Mouse (Mus musculus): ENCODE results near the gene Ptprd. TPM values are rescaled to one million over a fixed set of nuclear protein-coding genes. Genes with fewer than 3 reads are reported as not detected.

Ptprd gene
- total and polyA plus RNA-seq, 3 experiments = not detected

GRCm38 (mm10) chr4:77675798-77676197, 536.0 kb downstream of the Ptprd start:
- no peaks in the 10 kb centered on the region for H3K79me2 ChIP-seq (ENCODE audit: control insufficient read depth, insufficient read depth, low read length, poor library complexity)
- no peak overlapping the region for H3K9ac ChIP-seq (ENCODE audit: control insufficient read depth, low read depth, low read length, poor library complexity, severe bottlenecking)
- no peaks in the 10 kb centered on the region for H3K27me3 ChIP-seq (ENCODE audit: control insufficient read depth in 1 of 2, insufficient read depth in 2 of 2, low read length in 2 of 2)
- no peaks in the 10 kb centered on the region for H3K36me3 ChIP-seq (ENCODE audit: control insufficient read depth in 1 of 2, insufficient read depth in 2 of 2, low read length in 2 of 2)
- DNase-seq (ENCODE audit: low read depth, low spot score) = no peak
- H3K27ac ChIP-seq (ENCODE audit: control insufficient read depth, low read depth, low read length) = no peak overlapping the region
- H3K4me1 ChIP-seq (ENCODE audit: control insufficient read depth in 1 of 2, insufficient read depth in 2 of 2, low read length in 2 of 2) = no peaks in the 10 kb centered on the region
- H3K9me3 ChIP-seq (replicated peaks; ENCODE audit: insufficient read depth, low read length) = no peaks in the 10 kb centered on the region
- H3K4me3 ChIP-seq (ENCODE audit: control insufficient read depth in 1 of 2, insufficient read depth in 1 of 2, low read depth in 2 of 2, low read length in 2 of 2) = no peak overlapping the region
- TF ChIP-seq POLR2AphosphoS2 (IDR thresholded peaks at IDR 0.05; ENCODE audit: low read length) (no peak), MEF2A (IDR thresholded peaks at IDR 0.05; ENCODE audit: extremely low read depth, insufficient replicate concordance, low read depth, low read length, poor library complexity, severe bottlenecking) (no peak), RCOR1 (IDR thresholded peaks at IDR 0.05; ENCODE audit: low read depth, low read length) (no peak), MAX (IDR thresholded peaks at IDR 0.05; ENCODE audit: low read length) (no peak), ZKSCAN1 (IDR thresholded peaks at IDR 0.05; ENCODE audit: low read depth, low read length) (no peak), MYB (IDR thresholded peaks at IDR 0.05; ENCODE audit: low read depth, low read length) (no peak), KAT2A (conservative IDR thresholded peaks at IDR 0.05; ENCODE audit: low read depth, low read length) (no peak), POLR2AphosphoS5 (IDR thresholded peaks at IDR 0.05; ENCODE audit: borderline replicate concordance, low read depth, low read length) (no peak), TAL1 (IDR thresholded peaks at IDR 0.05; ENCODE audit: low read length) (no peak), NRF1 (IDR thresholded peaks at IDR 0.05; ENCODE audit: insufficient read depth, low read depth, low read length, poor library complexity, severe bottlenecking) (no peak), JUND (IDR thresholded peaks at IDR 0.05; ENCODE audit: low read depth, low read length) (no peak), E2F4 (IDR thresholded peaks at IDR 0.05; ENCODE audit: borderline replicate concordance, low read depth, low read length) (no peak)

- no peak for DNase-seq (ENCODE audit: low read depth, low spot score)
These were observed 547.0 kb downstream of the Ptprd start for GRCm38 (mm10) chr4:77664761-77665160.

GRCm38 (mm10) chr4:77662309-77662708, 549.5 kb downstream of the Ptprd start:
- Histone ChIP-seq H3K4me1 (ENCODE audit: control insufficient read depth in 1 of 2, insufficient read depth in 2 of 2, low read length in 2 of 2) (no peaks in the 10 kb centered on the region), H3K9me3 (replicated peaks; ENCODE audit: insufficient read depth, low read length) (no peaks in the 10 kb centered on the region), H3K27me3 (ENCODE audit: control insufficient read depth in 1 of 2, insufficient read depth in 2 of 2, low read length in 2 of 2) (no peaks in the 10 kb centered on the region), H3K4me3 (ENCODE audit: control insufficient read depth in 1 of 2, insufficient read depth in 1 of 2, low read depth in 2 of 2, low read length in 2 of 2) (no peak overlapping the region), H3K36me3 (ENCODE audit: control insufficient read depth in 1 of 2, insufficient read depth in 2 of 2, low read length in 2 of 2) (no peaks in the 10 kb centered on the region), H3K9ac (ENCODE audit: control insufficient read depth, low read depth, low read length, poor library complexity, severe bottlenecking) (no peak overlapping the region), H3K79me2 (ENCODE audit: control insufficient read depth, insufficient read depth, low read length, poor library complexity) (no peaks in the 10 kb centered on the region), H3K27ac (ENCODE audit: control insufficient read depth, low read depth, low read length) (no peak overlapping the region)
- TF ChIP-seq GATA1 (IDR thresholded peaks at IDR 0.05; ENCODE audit: low read depth, low read length) (no peak), SIN3A (IDR thresholded peaks at IDR 0.05; ENCODE audit: low read length) (no peak), E2F4 (IDR thresholded peaks at IDR 0.05; ENCODE audit: borderline replicate concordance, low read depth, low read length) (no peak), USF1 (IDR thresholded peaks at IDR 0.05; ENCODE audit: low read depth, low read length) (no peak)
- no peak for DNase-seq (ENCODE audit: low read depth, low spot score)

More at GRCm38 (mm10) chr4:77664761-77665160, 547.0 kb downstream of the Ptprd start:
- Histone ChIP-seq H3K4me3 (ENCODE audit: control insufficient read depth in 1 of 2, insufficient read depth in 1 of 2, low read depth in 2 of 2, low read length in 2 of 2) (no peak overlapping the region), H3K36me3 (ENCODE audit: control insufficient read depth in 1 of 2, insufficient read depth in 2 of 2, low read length in 2 of 2) (no peaks in the 10 kb centered on the region), H3K9ac (ENCODE audit: control insufficient read depth, low read depth, low read length, poor library complexity, severe bottlenecking) (no peak overlapping the region), H3K4me1 (ENCODE audit: control insufficient read depth in 1 of 2, insufficient read depth in 2 of 2, low read length in 2 of 2) (no peaks in the 10 kb centered on the region), H3K9me3 (replicated peaks; ENCODE audit: insufficient read depth, low read length) (no peaks in the 10 kb centered on the region), H3K79me2 (ENCODE audit: control insufficient read depth, insufficient read depth, low read length, poor library complexity) (no peaks in the 10 kb centered on the region), H3K27me3 (ENCODE audit: control insufficient read depth in 1 of 2, insufficient read depth in 2 of 2, low read length in 2 of 2) (no peaks in the 10 kb centered on the region), H3K27ac (ENCODE audit: control insufficient read depth, low read depth, low read length) (no peak overlapping the region)
- TF ChIP-seq USF1 (IDR thresholded peaks at IDR 0.05; ENCODE audit: low read depth, low read length) = no peak
- TF ChIP-seq TAL1 (IDR thresholded peaks at IDR 0.05; ENCODE audit: low read length) = no peak
- TF ChIP-seq ZNF384 (IDR thresholded peaks at IDR 0.05; ENCODE audit: low read depth, low read length) = no peak
- no peak for TF ChIP-seq RAD21 (IDR thresholded peaks at IDR 0.05; ENCODE audit: low read depth, low read length)
- no peak for TF ChIP-seq ZC3H11A (IDR thresholded peaks at IDR 0.05; ENCODE audit: low read depth, low read length)

Measured in MEL (cell line).